Mouse (Mus musculus) left cerebral cortex, adult 9 months (tissue): ENCODE results near the gene Runx2.

Experiments used
- DNase-seq, 2 experiments: peaks; one replicate each; pipeline ENCODE4 v3.0.0; 2022; ENCODE audit warnings: low spot score in 2 of 2

Runx2 gene

GRCm38 (mm10) chr17:44538921-44539320 is 275.7 kb downstream of the Runx2 start:
- no peak for DNase-seq

DNA sequence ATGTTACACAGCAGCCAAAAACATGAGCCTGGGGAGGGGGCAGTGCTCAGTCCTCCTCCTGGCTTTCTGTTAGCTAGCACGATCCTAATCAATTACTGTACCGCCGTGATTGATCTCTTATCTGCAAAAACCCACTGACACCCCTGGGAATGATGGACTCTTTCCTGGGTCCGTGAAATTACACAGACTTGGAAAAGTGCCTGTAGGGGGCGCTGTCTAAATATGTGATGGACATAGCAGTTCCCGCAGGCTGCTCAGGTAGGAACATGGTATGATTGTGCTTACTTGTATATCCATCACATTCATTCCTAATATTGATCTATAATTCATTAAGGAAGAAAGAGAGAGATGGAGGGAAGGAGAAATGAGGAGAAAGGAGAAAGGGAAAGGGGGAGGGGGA is 284.6 kb downstream of the Runx2 start:
- peak in 1 of 2 experiments; percentile 19 for DNase-seq

GRCm38 (mm10) chr17:44528617-44529016 is 286.0 kb downstream of the Runx2 start:
- DNase-seq: no peak

DNA sequence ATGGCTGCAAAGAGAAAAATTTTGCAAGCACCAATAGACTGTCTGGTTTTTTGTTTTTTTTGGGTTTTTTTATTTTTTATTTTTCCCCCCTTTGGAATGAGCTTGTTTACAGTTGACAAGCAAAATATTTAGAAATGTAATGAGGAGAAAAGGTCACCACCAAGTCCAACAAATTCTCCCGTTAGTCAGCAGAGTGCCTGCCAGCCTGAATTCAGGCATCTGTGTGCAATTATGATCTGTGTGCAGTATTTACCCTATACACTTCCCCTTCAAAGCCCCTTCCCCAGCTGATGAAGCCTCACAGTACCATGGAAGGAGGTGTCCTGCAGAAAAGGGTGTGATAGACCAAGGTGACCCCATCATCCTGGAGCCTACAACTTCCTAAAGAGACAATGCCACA is 290.5 kb downstream of the Runx2 start:
- DNase-seq: no peak

DNA sequence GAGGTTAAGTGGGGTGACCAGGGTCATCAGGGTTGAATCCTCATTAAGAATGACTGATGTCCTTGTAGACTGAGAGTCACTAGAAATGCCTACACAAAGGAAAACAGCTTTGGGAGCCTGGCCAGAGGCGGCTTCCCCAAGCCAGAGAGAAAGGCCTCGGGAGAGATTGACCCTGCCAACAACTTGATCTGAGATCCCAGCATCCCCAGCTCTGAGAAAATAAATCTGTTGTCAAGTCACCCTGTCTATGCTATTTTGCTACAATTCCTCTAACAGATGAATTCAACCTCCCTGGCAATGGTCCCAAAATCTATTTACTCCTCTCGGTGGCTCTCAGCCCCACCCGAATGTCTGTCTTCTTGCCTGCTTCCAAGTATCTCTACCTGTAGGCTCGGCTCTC is 291.7 kb downstream of the Runx2 start:
- DNase-seq: no peak

DNA sequence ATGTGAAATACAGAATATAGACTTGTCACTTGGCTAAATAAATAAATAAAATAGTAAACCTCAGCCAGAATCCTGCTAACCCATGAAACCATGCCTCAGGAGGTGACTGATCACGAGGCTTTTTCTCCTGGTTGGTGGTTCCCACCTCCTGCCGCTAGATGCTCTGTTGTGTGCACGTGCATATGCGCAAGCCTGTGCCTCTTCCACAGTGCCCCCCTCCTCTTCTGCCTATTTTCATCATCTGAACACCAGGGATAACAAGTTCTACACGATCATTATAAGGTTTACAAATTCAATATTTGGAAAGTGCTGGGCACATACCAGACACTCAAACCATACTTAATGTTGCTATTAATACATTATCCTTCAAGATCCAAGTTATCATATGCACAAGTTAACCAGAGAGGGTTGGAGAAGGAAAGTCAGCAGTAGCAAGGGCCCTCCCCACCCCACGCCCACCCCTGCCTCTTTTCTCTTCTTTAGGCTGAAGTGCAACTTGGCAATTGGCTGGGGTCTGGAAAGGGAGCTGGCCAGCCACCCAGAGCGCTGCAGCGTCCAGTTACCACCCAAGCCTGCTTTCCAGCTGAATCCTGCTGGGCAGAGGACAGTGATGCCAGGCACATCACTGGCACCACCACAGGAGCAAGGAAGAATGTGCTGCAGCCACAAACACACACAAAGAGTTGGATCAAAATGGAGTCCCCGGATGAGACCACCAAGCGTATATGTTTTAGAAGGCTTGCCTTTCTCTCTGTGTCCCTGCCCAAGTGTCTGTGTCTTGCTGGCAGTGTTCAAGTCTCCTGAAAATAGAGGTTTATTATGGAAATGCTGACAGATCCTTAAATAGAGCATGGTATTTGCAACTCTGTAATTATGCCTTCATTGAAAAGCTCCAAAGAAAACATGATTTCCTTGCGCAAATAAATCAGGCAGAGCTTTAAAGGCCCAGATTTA is 294.2 kb downstream of the Runx2 start:
- DNase-seq: peak; percentile 26 to 38

GRCm38 (mm10) chr17:44519356-44519755 is 295.2 kb downstream of the Runx2 start:
- DNase-seq: no peak

GRCm38 (mm10) chr17:44518156-44518555 is 296.4 kb downstream of the Runx2 start:
- DNase-seq: no peak

- no peak for DNase-seq
Measured at GRCm38 (mm10) chr17:44508198-44508715, 306.3 kb downstream of the Runx2 start.

DNA sequence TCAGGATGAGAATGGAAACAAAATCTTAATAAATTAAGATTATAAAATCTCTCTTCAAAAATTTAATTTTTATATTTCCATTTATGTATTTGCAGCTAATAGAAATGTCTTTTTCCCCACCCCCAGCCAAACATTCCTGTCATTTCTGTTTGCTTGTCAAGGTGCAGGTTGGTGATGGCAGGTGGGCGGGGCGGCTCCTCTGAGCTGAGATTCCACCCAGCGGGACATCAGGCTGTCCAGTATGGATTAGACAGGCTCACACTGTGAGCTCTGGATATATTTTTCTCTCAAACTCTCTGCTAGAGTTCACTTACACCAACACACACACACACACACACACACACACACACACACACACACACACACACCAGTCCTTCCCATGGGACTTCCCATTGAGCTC is 306.9 kb downstream of the Runx2 start:
- no peak for DNase-seq

GRCm38 (mm10) chr17:44506524-44506923 is 308.1 kb downstream of the Runx2 start:
- no peak for DNase-seq

GRCm38 (mm10) chr17:44504794-44505317 is 309.7 kb downstream of the Runx2 start:
- DNase-seq: no peak

DNA sequence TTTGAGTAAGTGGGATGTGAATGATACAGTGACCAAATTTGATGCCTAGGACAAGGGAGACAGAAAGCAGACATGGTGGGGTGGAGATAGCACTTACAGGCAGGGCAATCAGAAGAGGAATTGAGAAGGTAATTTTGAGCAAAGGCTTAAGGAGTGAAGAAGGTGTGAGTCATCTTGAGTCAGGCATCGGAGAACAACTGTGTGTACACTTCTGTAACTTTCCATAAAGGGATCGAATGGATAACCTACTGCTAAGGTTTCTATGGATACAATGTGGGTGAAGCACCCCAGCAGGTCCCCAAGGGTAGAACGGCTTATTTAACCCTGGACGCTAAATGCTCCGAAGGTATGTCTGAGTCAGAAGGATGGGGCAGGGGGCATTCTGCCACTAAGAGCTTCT is 312.4 kb downstream of the Runx2 start:
- DNase-seq: no peak

DNA sequence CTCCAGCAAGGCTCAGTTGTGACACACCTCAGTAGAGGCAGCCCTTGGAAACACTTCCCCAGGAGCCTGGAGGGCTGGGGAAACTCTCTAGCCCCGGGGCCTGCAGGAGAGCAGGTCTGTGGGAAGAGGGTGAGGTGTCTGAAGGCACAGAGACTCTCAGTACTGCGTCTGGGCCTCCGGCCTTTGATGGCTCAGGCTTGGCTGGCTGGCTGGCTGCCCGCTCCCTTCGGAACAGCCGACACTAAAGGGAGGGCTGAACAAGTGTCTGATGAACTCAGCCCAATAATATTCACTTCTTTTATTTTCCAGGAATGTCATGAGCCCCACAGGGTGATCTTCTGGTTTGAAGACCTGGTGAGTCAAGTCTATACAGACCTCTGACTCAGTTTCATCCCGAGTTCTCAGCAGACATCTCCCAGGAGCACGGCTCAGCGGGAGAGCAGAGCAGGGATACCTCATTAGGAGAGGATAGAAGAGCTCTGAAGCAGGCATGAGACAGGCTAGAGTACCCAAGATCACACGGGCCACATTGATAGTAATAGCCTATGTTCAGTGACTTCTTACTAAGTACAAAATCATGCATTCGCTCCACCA is 314.2 kb downstream of the Runx2 start:
- no peak for DNase-seq

- DNase-seq: no peak
Measured at GRCm38 (mm10) chr17:44490164-44490794, 324.3 kb downstream of the Runx2 start.

GRCm38 (mm10) chr17:44489346-44489745 is 325.3 kb downstream of the Runx2 start:
- no peak for DNase-seq

GRCm38 (mm10) chr17:44487514-44488244 is 326.9 kb downstream of the Runx2 start:
- DNase-seq: peak in 1 of 2 experiments; percentile 44

- DNase-seq: no peak
Measured at GRCm38 (mm10) chr17:44485337-44485736, 329.3 kb downstream of the Runx2 start.

DNA sequence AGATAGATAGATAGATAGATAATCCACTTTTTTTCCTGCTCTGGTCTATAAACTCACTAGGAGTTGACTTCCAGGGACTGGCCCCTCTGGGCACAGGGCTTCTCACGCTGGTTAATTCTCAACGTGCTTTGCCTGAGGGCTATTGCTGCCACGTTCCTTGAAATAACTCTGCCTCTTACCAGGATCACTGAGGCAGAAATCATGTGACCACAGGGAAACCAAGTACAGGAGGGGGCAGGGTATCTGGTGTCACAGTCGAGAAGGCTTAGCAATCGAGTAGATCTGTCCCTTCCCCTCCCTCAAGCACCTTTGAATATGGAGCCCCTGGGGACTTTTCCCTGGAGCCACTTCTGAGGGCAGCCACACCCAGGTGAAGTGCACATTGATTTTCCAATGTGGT is 334.7 kb downstream of the Runx2 start:
- no peak for DNase-seq

DNA sequence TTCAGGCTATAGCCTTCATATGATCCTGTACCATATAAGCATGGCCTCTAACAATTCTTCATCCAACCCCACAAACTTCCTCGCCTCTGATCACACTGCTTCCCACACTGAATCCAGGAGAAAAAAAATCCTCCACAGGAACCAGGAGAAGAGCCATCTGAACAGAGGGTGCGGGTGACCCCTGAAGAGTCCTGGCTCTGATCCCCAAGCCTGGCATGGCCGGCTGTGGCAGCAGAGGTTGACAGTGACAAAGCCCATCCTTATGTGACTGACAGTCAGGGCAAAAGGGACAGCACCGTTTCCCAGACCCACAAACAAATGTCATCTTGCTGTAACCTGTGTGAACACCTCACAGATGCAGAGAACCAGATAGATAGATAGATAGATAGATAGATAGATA is 335.1 kb downstream of the Runx2 start:
- no peak for DNase-seq

DNA sequence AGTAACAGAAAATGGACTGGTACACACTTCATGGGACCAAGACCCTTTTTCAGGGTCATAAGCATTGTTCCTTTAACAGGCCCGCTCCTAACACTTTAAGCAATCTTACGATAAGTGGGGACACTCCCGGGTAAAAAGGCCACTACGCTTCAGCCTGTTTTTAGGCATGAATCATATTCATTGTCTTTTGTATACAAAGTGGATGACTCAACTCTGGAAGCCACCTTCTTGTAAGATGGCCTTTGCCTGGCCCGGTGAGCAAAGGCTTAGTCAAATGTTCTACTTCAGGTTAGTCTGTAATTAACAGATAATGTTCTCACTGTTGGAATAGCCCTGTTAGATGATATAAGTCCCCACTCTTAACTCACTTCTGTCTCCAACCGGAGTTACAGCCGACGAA is 338.7 kb downstream of the Runx2 start:
- DNase-seq: no peak

DNA sequence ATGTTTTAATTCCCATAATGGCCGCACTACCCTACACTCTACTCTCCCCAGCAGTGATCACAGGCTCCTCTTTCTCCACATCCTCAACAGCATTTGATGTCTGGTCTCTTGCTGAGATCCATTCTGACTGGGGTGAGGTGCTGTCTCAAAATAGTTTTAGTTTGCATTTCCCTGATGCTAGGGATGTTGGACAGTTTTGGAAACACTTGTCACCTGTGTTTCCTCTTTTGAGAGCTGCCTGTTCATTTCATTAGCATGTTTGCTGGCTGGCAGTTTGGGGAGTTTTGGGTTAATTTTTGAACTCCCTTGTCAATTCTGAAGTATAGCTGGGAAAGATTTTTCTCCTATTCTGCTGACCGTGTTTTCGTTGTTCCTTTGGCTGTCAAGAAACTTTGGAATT is 340.3 kb downstream of the Runx2 start:
- DNase-seq: no peak
